In the genomic region with DNA sequence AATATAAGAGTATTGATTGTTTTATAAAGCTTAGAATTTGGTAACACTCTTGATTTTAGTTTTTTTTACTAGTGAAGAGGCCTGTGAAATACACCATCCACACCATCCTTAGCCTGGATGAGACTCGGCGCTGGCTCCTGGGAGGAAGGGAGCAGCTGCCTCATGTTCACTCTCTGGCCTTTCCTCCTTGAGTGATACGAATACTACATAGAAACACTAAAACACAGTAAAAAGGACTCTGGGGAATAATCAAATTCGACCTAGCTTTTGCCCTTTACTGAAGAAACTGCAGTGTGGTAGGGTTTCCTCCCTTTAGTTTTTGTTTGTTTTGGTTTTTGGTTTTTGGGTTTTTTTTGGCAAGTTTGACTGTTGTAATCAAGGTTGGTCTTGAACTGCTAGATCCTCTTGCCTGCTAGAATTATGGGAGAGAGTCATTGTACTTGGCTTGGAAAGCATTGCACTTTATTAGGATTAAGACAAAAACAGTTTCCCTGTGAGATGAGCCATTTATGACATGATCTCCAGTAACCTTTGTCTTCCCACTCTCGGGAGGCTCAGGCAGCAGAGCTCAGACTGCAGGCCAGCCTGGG, we compare ENCODE assay signal across 20 mouse cellular contexts. TPM values are rescaled to one million over a fixed set of nuclear protein-coding genes. Genes with fewer than 3 reads are reported as not detected.
DNase-seq lines count a peak whose midpoint lies in the region; ATAC-seq and TF ChIP-seq lines count a peak whose summit lies in the region.
"Had no signal": no experiment of that assay in that cellular context is flagged by ENCODE, and none has a peak within 500 bp of the region (broad histone marks: within the 10 kb centered on the region; RNA-seq: fewer than 3 reads in every experiment).

No protein-coding gene starts in this region.

- H3K27me3 ChIP-seq in kidney, adult 2 months (replicated peaks; ENCODE audit: control insufficient read depth, insufficient read depth, low read length), result no peaks in the 10 kb centered on the region
- H3K27me3 ChIP-seq in kidney, postnatal 0 days (ENCODE audit: insufficient read depth, low read length), result no peaks in the 10 kb centered on the region
- no peaks in the 10 kb centered on the region for H3K27me3 ChIP-seq in midbrain, embryonic 16.5 days (ENCODE audit: control insufficient read depth, insufficient read depth, low read depth, low read length)
- H3K27me3 ChIP-seq: embryonic facial prominence, embryonic 12.5 days; forebrain, embryonic 12.5 days; heart, embryonic 13.5 days; hindbrain, embryonic 12.5 days had no signal

- no peak for TF ChIP-seq POLR2A in kidney, adult 2 months (IDR thresholded peaks at IDR 0.05; ENCODE audit: low read depth, low read length)

- peaks cover 4% of the 10 kb centered on the region; the same call in 1 of the 2 replicates for H3K36me3 ChIP-seq in kidney, adult 2 months (ENCODE audit: control insufficient read depth, insufficient read depth, low read length)
- peaks cover 22% of the 10 kb centered on the region; the same call in 1 of the 2 replicates for H3K36me3 ChIP-seq in kidney, postnatal 0 days (ENCODE audit: insufficient read depth, low read length)
- H3K36me3 ChIP-seq in midbrain, embryonic 16.5 days (ENCODE audit: control insufficient read depth, insufficient read depth, low read length), result peaks cover 18% of the 10 kb centered on the region

- ATAC-seq in kidney, postnatal 0 days (replicated peaks; ENCODE audit: low FRiP score, low read depth), result no peak
- ATAC-seq in midbrain, embryonic 16.5 days, result no peak
- ATAC-seq: forebrain, embryonic 16.5 days; hindbrain, embryonic 16.5 days had no signal

- TF ChIP-seq CTCF in kidney, adult 2 months (conservative IDR thresholded peaks at IDR 0.05; ENCODE audit: insufficient read depth, insufficient read length, low read depth, low read length), result no peak
- no peak for TF ChIP-seq CTCF in kidney, postnatal 0 days (IDR thresholded peaks at IDR 0.05; ENCODE audit: low read depth)

- H3K27ac ChIP-seq in kidney, adult 2 months (ENCODE audit: insufficient read depth, low read depth, low read length), result no peak overlapping the region
- H3K27ac ChIP-seq in kidney, postnatal 0 days, result no peak overlapping the region
- no peak overlapping the region for H3K27ac ChIP-seq in midbrain, embryonic 16.5 days (ENCODE audit: low read length)
- H3K27ac ChIP-seq: embryonic facial prominence, embryonic 12.5 days; forebrain, embryonic 12.5 days; heart, embryonic 13.5 days; hindbrain, embryonic 12.5 days had no signal

- no peak overlapping the region for H3K9ac ChIP-seq in kidney, postnatal 0 days (ENCODE audit: low read depth, low read length)
- no peak overlapping the region for H3K9ac ChIP-seq in midbrain, embryonic 16.5 days (ENCODE audit: low read depth, low read length)
- H3K9ac ChIP-seq: embryonic facial prominence, embryonic 12.5 days; forebrain, embryonic 12.5 days; heart, embryonic 13.5 days; hindbrain, embryonic 12.5 days had no signal

- H3K4me2 ChIP-seq in kidney, postnatal 0 days (ENCODE audit: low read length), result no peak overlapping the region
- no peak overlapping the region for H3K4me2 ChIP-seq in midbrain, embryonic 16.5 days (ENCODE audit: low read length)
- H3K4me2 ChIP-seq: embryonic facial prominence, embryonic 12.5 days; forebrain, embryonic 12.5 days; heart, embryonic 13.5 days; hindbrain, embryonic 12.5 days had no signal

- 68% methylated on average over 5 of the region's 5 CpGs for whole genome bisulfite sequencing in kidney, adult 2 months
- WGBS in kidney, postnatal 0 days, result 61% methylated on average over 5 of the region's 5 CpGs
- WGBS in midbrain, embryonic 16.5 days, result 90% methylated on average over 5 of the region's 5 CpGs

- peaks cover 10% of the 10 kb centered on the region; the same call in 1 of the 2 replicates for H3K4me1 ChIP-seq in kidney, adult 2 months (ENCODE audit: control insufficient read depth, insufficient read depth, low read length)
- no peaks in the 10 kb centered on the region for H3K4me1 ChIP-seq in kidney, postnatal 0 days (replicated peaks; ENCODE audit: insufficient read depth, low read length)
- H3K4me1 ChIP-seq in midbrain, embryonic 16.5 days (ENCODE audit: control insufficient read depth, insufficient read depth, low read length), result no peaks in the 10 kb centered on the region
- H3K4me1 ChIP-seq: embryonic facial prominence, embryonic 12.5 days; forebrain, embryonic 12.5 days; hindbrain, embryonic 12.5 days had no signal

- no peaks in the 10 kb centered on the region for H3K9me3 ChIP-seq in kidney, postnatal 0 days (replicated peaks; ENCODE audit: low read length)
- no peaks in the 10 kb centered on the region for H3K9me3 ChIP-seq in midbrain, embryonic 16.5 days (replicated peaks; ENCODE audit: control insufficient read depth, low read length, poor library complexity, severe bottlenecking)
- H3K9me3 ChIP-seq: embryonic facial prominence, embryonic 12.5 days; forebrain, embryonic 12.5 days; G1E; heart, embryonic 13.5 days; hindbrain, embryonic 12.5 days had no signal

- peak; percentile 63 for DNase-seq in kidney, adult 2 months
- no peak for DNase-seq in kidney, adult 18-20 months
- DNase-seq in testis, postnatal 10 days (ENCODE audit: low spot score), result peak; percentile 38
- no peak for DNase-seq in testis, postnatal 14 days (ENCODE audit: low spot score)
- DNase-seq in kidney, postnatal 0 days (ENCODE audit: low spot score), result peak; percentile 78
- DNase-seq in spleen, postnatal 14 days (ENCODE audit: low spot score in 2 of 2), result no peak
- DNase-seq: adrenal gland, postnatal 10 days; cerebellum, adult 11-12 months; cerebellum, adult 9-10 months; cerebellum, postnatal 25 days; gastrocnemius, postnatal 25 days; heart, postnatal 36 days had no signal

- no peak overlapping the region for H3K4me3 ChIP-seq in kidney, adult 2 months (ENCODE audit: insufficient read depth, low read depth, low read length)
- no peak overlapping the region for H3K4me3 ChIP-seq in kidney, postnatal 0 days (replicated peaks; ENCODE audit: low read depth, low read length)
- no peak overlapping the region for H3K4me3 ChIP-seq in midbrain, embryonic 16.5 days (ENCODE audit: low read depth, low read length)
- H3K4me3 ChIP-seq: embryonic facial prominence, embryonic 12.5 days; forebrain, embryonic 12.5 days; heart, embryonic 13.5 days; hindbrain, embryonic 12.5 days had no signal

RNA-seq across cellular contexts. Expression of a gene that starts 24.4 kb away (rescaled TPM):
- 13.5 and 15.6 TPM in 2 replicates for polyA plus RNA-seq in kidney, adult 2 months (2012; rRNA removed)
- 28.2 and 33.0 TPM in 2 replicates for polyA plus RNA-seq in kidney, postnatal 0 days (2015; fragmentation: Nextera tagmentation; extraction: Ambion mirVana)
- polyA plus RNA-seq in midbrain, embryonic 16.5 days (2015; fragmentation: Nextera tagmentation; extraction: Ambion mirVana), result 48.9 and 52.6 TPM in 2 replicates

RNA-seq across cellular contexts. Expression of a gene that starts 33.2 kb away (rescaled TPM):
- 155 and 160 TPM in 2 replicates for polyA plus RNA-seq in kidney, adult 2 months (2012; rRNA removed)
- polyA plus RNA-seq in kidney, postnatal 0 days (2015; fragmentation: Nextera tagmentation; extraction: Ambion mirVana), result 105 and 115 TPM in 2 replicates
- 64.3 and 75.1 TPM in 2 replicates for polyA plus RNA-seq in midbrain, embryonic 16.5 days (2015; fragmentation: Nextera tagmentation; extraction: Ambion mirVana)

RNA-seq across cellular contexts. Expression of a gene that starts 47.0 kb away (rescaled TPM):
- polyA plus RNA-seq in kidney, adult 2 months (2012; rRNA removed), result 8.1 and 9.0 TPM in 2 replicates
- 9.0 and 10.3 TPM in 2 replicates for polyA plus RNA-seq in kidney, postnatal 0 days (2015; fragmentation: Nextera tagmentation; extraction: Ambion mirVana)
- 0.78 and 1.4 TPM in 2 replicates for polyA plus RNA-seq in midbrain, embryonic 16.5 days (2015; fragmentation: Nextera tagmentation; extraction: Ambion mirVana)
- polyA plus RNA-seq: G1E had no signal

RNA-seq across cellular contexts. Expression of a gene that starts 50.8 kb away (rescaled TPM):
- 14.2 and 14.8 TPM in 2 replicates for polyA plus RNA-seq in kidney, adult 2 months (2012; rRNA removed)
- polyA plus RNA-seq in kidney, postnatal 0 days (2015; fragmentation: Nextera tagmentation; extraction: Ambion mirVana), result 16.6 and 19.7 TPM in 2 replicates
- 14.8 and 15.2 TPM in 2 replicates for polyA plus RNA-seq in midbrain, embryonic 16.5 days (2015; fragmentation: Nextera tagmentation; extraction: Ambion mirVana)

Comparison
In these comparisons a context has a peak if more than half of its experiments do, and no peak if none do; other contexts are left out.
1. DNase-seq: peak in kidney, adult 2 months (single experiment), testis, postnatal 10 days (single experiment) and kidney, postnatal 0 days (single experiment); none in kidney, adult 18-20 months (single experiment), testis, postnatal 14 days (single experiment) and spleen, postnatal 14 days (0 of 2).